Mouse (Mus musculus) midbrain, embryonic 14.5 days (tissue): ENCODE results near the gene Tmem269. TPM values are rescaled to one million over a fixed set of nuclear protein-coding genes. Genes with fewer than 3 reads are reported as not detected.
A peak's percentile ranks its signal among the peaks of the same experiment; 100 is the strongest.

Source experiments
- ATAC-seq: fragments of 200-750 bp; cut with Nextera tagmentation; 2 replicates; pipeline ENCODE4 v1.8.0; 2017; ENCODE audit warnings: moderate number of reproducible peaks, moderate library complexity; ENCODE audit not compliant: low FRiP score, low TSS enrichment
- DNase-seq: peaks from one replicate; pipeline ENCODE4 v3.0.0-alpha.2; 2015
- H3K27ac ChIP-seq: fragments of 300-500 bp; sonication (generic); replicated peaks from 2 replicates; pipeline ENCODE4 v1.5.1; 2014; ENCODE audit warnings: mild to moderate bottlenecking, low read depth, low read length, moderate library complexity
- H3K27me3 ChIP-seq: fragments of 300-500 bp; sonication (generic); 2 replicates; pipeline ENCODE4 v1.6.1; 2014; ENCODE audit warnings: low read length, control low read depth, mixed read lengths; ENCODE audit not compliant: control insufficient read depth, insufficient read depth
- H3K36me3 ChIP-seq: fragments of 300-500 bp; sonication (generic); 2 replicates; pipeline ENCODE4 v1.6.1; 2014; ENCODE audit warnings: low read length, control low read depth; ENCODE audit not compliant: control insufficient read depth, insufficient read depth
- H3K4me1 ChIP-seq: fragments of 300-500 bp; sonication (generic); 2 replicates; pipeline ENCODE4 v1.6.1; 2014; ENCODE audit warnings: mild to moderate bottlenecking, antibody characterized with exemption, low read length, control low read depth; ENCODE audit not compliant: control insufficient read depth, insufficient read depth
- H3K4me2 ChIP-seq: fragments of 300-500 bp; sonication (generic); 2 replicates; pipeline ENCODE4 v1.6.1; 2014; ENCODE audit warnings: mild to moderate bottlenecking, low read length, moderate library complexity
- H3K4me3 ChIP-seq: fragments of 300-500 bp; sonication (generic); replicated peaks from 2 replicates; pipeline ENCODE4 v1.5.1; 2014; ENCODE audit warnings: low read depth, low read length
- H3K9ac ChIP-seq: fragments of 300-500 bp; sonication (generic); replicated peaks from 2 replicates; pipeline ENCODE4 v1.6.1; 2014; ENCODE audit warnings: mild to moderate bottlenecking, low read length, moderate library complexity
- H3K9me3 ChIP-seq: fragments of 300-500 bp; sonication (generic); 2 replicates; pipeline ENCODE4 v1.6.1; 2016; ENCODE audit warnings: low read length, control low read depth, mixed read lengths; ENCODE audit not compliant: control insufficient read depth
- WGBS: fragments of 180-500 bp; shearing (Covaris S2); extraction: QIAGEN DNeasy Blood & Tissue Kit; methylation state at CpG from one replicate; pipeline ENCODE4 v1.1.7; 2014; 5-methylcytosine and 5-hydroxymethylcytosine counted together
- polyA plus RNA-seq: library from polyadenylated mRNA; unstranded; fragments of >200 nt; fragmentation: Nextera tagmentation; extraction: Ambion mirVana; gene quantifications from 2 replicates; pipeline ENCODE4 v1.2.1, GENCODE M21; 2014

The Tmem269 gene
- polyA plus RNA-seq, 1 experiment from 2014 or later, result 0.29 TPM

DNA sequence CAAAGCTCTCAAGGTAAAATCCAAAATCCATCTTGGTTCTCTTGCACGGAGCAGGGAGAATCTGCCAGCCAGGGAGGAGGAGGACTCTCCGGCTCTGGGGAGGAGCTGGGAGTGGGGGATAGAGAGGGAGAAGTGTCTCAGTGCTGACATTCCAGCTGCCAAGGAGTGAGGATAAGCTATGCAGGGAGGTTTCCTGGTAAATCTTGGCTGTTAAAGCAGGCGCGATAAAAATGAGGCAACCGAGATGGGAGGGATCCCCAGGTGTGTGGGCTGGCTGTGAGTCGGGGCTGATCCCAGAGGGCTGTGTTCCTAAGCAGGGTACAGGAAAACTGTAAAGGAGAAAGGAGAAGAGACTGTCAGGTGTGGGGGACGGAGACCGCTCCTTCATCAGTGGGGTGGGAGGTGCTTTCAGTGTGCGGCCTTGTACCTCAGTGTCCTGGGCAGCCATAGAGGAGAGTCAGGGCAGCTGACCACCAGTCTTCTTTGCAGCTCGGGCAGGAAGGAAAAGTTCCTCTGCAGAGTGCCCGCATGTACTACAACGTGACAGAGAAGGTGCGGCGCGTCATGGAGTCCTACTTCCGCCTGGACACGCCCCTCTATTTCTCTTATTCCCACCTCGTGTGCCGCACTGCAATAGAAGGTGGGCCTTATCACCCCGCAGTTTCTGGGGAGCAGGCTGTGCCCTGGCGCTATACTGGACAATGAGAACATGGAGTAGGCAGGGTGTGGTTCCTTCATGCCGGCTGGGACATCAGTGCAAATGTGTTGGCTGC lies 26.6 kb upstream of the Tmem269 start:
- Histone ChIP-seq H3K9me3 (no peaks in the 10 kb centered on the region), H3K9ac (no peak overlapping the region), H3K27ac (no peak overlapping the region), H3K27me3 (no peaks in the 10 kb centered on the region), H3K4me2 (no peak overlapping the region), H3K4me3 (no peak overlapping the region), H3K36me3 (peaks cover 46% of the 10 kb centered on the region), H3K4me1 (0 out of 2 replicates have a peak, but pooled peaks cover 3% of the 10 kb centered on the region)
- 84% methylated on average over 22 of the region's 22 CpGs for WGBS
- DNase-seq (no peak), ATAC-seq (no peak)

DNA sequence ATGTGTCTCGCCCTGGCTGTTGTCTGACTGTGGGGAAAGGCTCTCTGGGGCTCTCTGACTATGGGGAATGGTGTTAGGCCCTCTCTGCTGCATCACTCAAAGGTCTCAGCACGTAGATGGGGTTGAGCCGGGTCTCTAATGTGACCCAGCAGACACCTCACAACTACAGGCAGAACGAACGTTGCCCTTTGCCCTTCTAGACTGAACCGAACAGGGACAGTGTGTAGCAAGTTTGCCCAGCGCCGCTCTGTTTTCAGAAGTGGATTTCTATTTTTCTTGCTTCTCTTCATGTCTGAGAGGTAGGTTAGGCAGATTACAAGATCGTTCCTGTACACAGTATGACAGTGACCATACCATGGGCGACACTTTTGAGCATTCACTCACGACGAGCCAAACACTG lies 24.6 kb upstream of the Tmem269 start:
- H3K4me3 ChIP-seq, result no peak overlapping the region
- H3K4me1 ChIP-seq, result 0 out of 2 replicates have a peak, but pooled peaks cover 5% of the 10 kb centered on the region
- no peaks in the 10 kb centered on the region for H3K27me3 ChIP-seq
- 93% methylated on average over 12 of the region's 12 CpGs for WGBS
- no peak for DNase-seq
- ATAC-seq, result no peak
- H3K27ac ChIP-seq, result no peak overlapping the region
- H3K9ac ChIP-seq, result no peak overlapping the region
- peaks cover 46% of the 10 kb centered on the region for H3K36me3 ChIP-seq
- H3K4me2 ChIP-seq, result no peak overlapping the region
- H3K9me3 ChIP-seq, result no peaks in the 10 kb centered on the region

DNA sequence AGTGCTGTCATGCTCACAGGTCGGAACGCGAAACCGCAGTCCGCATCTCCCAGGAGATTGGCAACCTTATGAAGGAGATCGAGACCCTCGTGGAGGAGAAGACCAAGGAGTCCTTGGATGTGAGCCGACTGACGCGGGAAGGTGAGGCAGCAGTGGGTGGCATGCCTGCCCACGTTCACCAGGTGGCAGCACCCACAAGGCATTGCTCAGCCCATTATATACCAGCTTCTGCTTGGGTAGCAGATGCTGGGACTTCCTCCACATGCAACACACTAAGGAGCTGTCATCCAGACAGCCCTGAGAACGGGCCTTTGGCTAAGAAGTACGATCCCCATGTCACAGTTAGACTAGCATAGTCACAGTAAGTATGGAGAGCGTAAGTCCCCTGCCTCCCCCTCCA lies 23.6 kb upstream of the Tmem269 start:
- 0 out of 2 replicates have a peak, but pooled peaks cover 4% of the 10 kb centered on the region for H3K4me1 ChIP-seq
- H3K9me3 ChIP-seq, result no peaks in the 10 kb centered on the region
- H3K9ac ChIP-seq, result no peak overlapping the region
- ATAC-seq (no peak), DNase-seq (peak; percentile 48)
- no peak overlapping the region for H3K27ac ChIP-seq
- no peak overlapping the region for H3K4me3 ChIP-seq
- WGBS, result 92% methylated on average over 14 of the region's 14 CpGs
- H3K4me2 ChIP-seq, result no peak overlapping the region
- no peaks in the 10 kb centered on the region for H3K27me3 ChIP-seq
- H3K36me3 ChIP-seq, result peaks cover 47% of the 10 kb centered on the region

DNA sequence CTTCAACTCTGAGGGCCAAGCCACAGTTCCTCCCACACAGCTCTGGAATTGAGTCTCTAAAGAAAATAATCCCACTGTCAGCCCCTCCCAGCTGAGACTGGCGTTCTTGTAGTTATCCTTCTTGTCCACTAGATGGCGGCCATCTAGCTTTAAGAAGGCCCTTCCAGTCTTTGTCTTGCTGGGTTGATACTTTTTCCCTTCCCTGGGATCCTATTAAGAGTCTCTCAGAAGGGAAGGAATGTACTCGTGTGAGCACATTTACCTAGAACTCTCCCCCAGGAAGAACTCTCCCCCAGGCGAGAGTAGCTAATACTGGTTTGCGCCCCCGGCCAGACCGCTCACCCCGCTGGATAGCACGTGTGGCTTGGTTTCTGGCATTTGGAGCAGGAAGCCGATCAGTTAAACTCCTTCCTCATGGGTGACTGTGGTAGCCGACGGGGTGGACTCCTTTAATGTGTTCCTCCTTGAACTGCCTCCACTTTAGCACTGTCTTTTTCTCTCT lies 21.2 kb upstream of the Tmem269 start:
- ATAC-seq (peak; percentile 60; the same call in 1 of the 2 replicates), DNase-seq (peak; percentile 92)
- Histone ChIP-seq H3K27ac (peak overlapping the region; percentile 70), H3K4me2 (peak overlapping the region; percentile 16; the same call in 1 of the 2 replicates), H3K36me3 (peaks cover 40% of the 10 kb centered on the region), H3K9me3 (no peaks in the 10 kb centered on the region), H3K9ac (peak overlapping the region; percentile 32; the same call in 1 of the 2 replicates), H3K27me3 (no peaks in the 10 kb centered on the region), H3K4me1 (peaks cover 6% of the 10 kb centered on the region; the same call in 1 of the 2 replicates), H3K4me3 (no peak overlapping the region)
- WGBS, result 36% methylated on average over 12 of the region's 12 CpGs

DNA sequence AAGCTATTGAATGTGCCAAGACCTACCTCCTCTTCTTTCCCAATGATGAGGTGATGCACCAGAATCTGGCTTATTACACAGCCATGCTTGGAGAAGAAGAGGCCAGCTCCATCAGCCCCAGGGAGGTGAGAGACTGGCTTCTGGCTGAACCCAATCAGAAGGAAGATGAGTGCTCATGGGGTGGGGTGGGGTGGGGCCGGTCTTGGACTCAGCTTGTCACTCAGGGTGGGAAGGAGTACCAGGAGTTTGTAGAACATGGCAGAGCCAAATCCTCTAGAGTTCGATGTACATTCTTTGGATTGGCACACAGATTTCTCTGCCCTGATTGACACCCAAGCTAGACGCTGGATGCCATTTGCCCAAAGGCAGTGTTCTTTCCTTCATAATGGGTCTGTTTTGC lies 20.6 kb upstream of the Tmem269 start:
- Histone ChIP-seq H3K27me3 (no peaks in the 10 kb centered on the region), H3K27ac (0 out of 2 replicates have a peak overlapping the region, but pooled peaks have one; percentile 70), H3K9ac (no peak overlapping the region), H3K9me3 (no peaks in the 10 kb centered on the region), H3K36me3 (peaks cover 34% of the 10 kb centered on the region), H3K4me1 (peaks cover 11% of the 10 kb centered on the region; the same call in 1 of the 2 replicates), H3K4me2 (no peak overlapping the region), H3K4me3 (no peak overlapping the region)
- ATAC-seq (no peak), DNase-seq (no peak)
- 70% methylated on average over 3 of the region's 3 CpGs for WGBS

DNA sequence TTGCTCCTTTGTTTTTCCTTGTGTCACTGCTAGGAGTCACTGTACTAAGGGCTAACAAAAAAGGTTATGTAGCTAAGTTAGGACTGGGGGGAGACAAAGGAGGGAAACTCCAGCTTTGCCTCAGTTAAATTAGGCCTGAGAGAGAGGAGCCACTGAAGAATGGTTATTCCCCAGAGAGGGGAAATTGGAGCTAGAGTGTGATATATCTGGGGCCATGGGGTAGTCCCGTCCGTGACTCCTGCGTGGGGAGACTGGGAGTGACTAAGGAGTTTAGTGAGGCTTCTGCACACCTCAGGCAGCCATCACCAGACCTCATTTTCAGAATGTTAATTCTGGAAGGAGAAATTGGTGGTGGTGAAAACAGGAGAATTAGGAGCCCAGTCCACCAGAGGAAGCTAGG lies 16.3 kb upstream of the Tmem269 start:
- H3K36me3 ChIP-seq, result peaks cover 10% of the 10 kb centered on the region; the same call in 1 of the 2 replicates
- no peak overlapping the region for H3K27ac ChIP-seq
- WGBS, result 87% methylated on average over 3 of the region's 3 CpGs
- no peak overlapping the region for H3K9ac ChIP-seq
- H3K27me3 ChIP-seq, result no peaks in the 10 kb centered on the region
- ATAC-seq (no peak), DNase-seq (no peak)
- H3K4me3 ChIP-seq, result no peak overlapping the region
- H3K4me2 ChIP-seq, result peak overlapping the region; percentile 93
- no peaks in the 10 kb centered on the region for H3K9me3 ChIP-seq
- peaks cover 16% of the 10 kb centered on the region; the same call in 1 of the 2 replicates for H3K4me1 ChIP-seq

DNA sequence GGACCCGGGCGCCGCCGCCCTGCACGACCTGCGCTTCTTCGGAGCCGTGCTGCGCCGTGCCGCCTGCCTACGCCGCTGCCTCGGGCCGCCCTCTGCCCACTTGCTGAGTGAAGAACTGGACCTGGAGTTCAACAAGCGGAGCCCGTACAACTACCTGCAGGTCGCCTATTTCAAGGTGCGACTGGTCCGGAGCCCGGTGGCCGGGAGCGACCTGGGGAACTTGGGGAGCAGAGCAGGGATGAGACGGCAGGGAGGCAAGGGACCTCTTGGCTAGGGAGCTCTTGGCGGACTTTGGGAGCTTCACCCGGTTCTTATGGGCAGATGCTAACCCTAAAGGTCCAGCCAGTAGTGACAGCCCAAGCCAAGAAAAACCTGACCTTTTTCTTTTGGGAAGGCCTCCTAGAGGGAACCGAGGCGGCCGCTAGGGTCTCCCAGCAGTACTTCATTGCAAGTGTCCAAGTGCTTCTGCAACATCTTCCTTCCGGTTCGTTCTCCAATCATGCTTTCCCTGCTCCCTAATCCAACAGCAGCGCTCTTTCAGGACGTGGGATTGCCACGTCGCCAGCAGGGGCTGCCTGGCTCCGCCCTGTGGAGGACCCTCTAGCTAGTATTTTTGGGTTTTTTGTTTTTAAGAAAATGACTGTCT lies 15.4 kb upstream of the Tmem269 start:
- no peaks in the 10 kb centered on the region for H3K9me3 ChIP-seq
- peak; percentile 78 for DNase-seq
- H3K27ac ChIP-seq, result peak overlapping the region; percentile 53; the same call in 1 of the 2 replicates

DNA sequence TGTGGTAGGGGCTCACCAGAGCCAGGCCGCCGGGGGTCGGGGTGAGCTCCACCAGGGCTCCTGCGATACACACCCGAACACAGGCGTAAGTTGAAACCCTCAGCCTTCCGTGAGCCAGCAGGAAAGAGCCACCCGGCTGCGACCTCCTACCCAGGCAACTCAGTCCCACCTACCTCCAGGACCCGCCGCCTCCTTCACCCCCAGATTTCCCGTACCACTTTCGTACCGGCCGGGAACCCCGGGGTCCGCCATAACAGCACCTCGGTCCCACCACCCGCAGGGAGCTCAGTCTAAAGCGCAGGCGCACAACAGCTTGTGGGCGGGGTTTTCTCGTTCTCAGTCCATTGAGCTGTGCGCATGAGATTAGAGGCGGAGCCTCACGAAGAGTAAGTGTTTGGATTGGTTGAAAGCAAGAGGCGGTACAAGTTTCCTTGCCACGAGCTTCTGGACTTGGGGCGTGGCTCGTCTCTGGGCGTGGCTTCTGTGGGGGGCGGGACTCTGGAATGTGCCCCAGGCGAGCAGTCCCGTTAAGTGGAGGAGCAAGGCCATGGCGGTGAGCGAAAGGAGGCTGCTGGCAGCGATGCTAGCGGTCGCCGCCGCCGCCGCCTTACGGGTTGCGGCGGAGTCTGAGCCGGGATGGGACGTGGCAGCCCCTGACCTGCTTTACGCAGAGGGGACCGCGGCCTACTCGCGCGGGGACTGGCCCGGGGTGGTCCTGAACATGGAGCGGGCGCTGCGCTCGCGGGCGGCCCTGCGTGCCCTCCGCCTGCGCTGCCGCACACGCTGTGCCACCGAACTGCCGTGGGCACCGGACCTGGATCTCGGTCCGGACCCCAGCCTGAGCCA lies 14.6 kb upstream of the Tmem269 start, which contains the start of the genes AU022252 and P3h1:
Gene AU022252, minus strand, starts transcription at position 303 of the 846 bp plus-strand sequence.
Gene P3h1, plus strand, starts transcription at position 506 of the 846 bp plus-strand sequence.
- Histone ChIP-seq H3K4me2 (peak within 1 kb of the TSS; percentile 93), H3K9me3 (no peaks in the 10 kb centered on the region), H3K4me3 (peak within 1 kb of the TSS; percentile 83), H3K27me3 (no peaks in the 10 kb centered on the region), H3K27ac (peak within 1 kb of the TSS; percentile 53; the same call in 1 of the 2 replicates), H3K9ac (peak within 1 kb of the TSS; percentile 65), H3K36me3 (peaks cover 16% of the 10 kb centered on the region; the same call in 1 of the 2 replicates), H3K4me1 (peaks cover 15% of the 10 kb centered on the region; the same call in 1 of the 2 replicates)
- ATAC-seq, result peak; percentile 98
- DNase-seq, result peak; percentile 99
- under 1% methylated on average over 71 of the region's 71 CpGs for WGBS

More for the DNA sequence above, 15.4 kb upstream of the Tmem269 start:
- Histone ChIP-seq H3K9ac (peak overlapping the region; percentile 65), H3K4me2 (peak overlapping the region; percentile 93), H3K4me3 (peak overlapping the region; percentile 83), H3K27me3 (no peaks in the 10 kb centered on the region), H3K36me3 (peaks cover 10% of the 10 kb centered on the region; the same call in 1 of the 2 replicates), H3K4me1 (peaks cover 15% of the 10 kb centered on the region; the same call in 1 of the 2 replicates)
- WGBS, result under 1% methylated on average over 36 of the region's 36 CpGs
- no peak; the same call in 1 of the 2 replicates for ATAC-seq
